Mouse (Mus musculus): Measurements from ENCODE around the gene Necab3. TPM values are rescaled to one million over a fixed set of nuclear protein-coding genes. Genes with fewer than 3 reads are reported as not detected.

The Necab3 gene
- polyA plus RNA-seq, 1 experiment from 2014 or later = 0.10 TPM

DNA sequence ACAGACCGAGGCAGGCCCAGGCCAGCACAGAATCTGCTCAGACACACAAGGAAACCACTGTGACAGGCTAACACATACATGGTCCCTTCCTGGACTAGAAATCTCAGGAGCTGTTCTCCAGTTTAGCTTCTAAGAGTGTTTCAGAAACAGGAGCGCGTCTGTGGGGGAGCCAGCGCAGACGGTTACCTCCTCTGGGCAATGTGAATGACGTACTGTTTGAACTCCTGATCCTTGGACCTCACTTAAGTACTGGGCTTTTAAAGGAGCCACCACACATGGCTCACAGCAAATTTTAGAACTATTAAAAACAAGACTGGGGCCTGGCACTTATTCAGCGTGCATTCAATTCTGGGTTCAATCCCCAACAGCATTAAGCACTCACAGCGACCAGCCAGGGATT lies 8.0 kb upstream of the Necab3 start:
- WGBS (ENCODE audit: missing documents) = 92% methylated on average over 8 of the region's 8 CpGs
- Histone ChIP-seq H3K79me2 (ENCODE audit: inconsistent target) (peaks cover 41% of the 10 kb centered on the region), H3K4me3 (ENCODE audit: inconsistent target) (no peak overlapping the region), H3K27ac (no peak overlapping the region), H3K36me3 (ENCODE audit: inconsistent target) (peaks cover 16% of the 10 kb centered on the region)

- Histone ChIP-seq H3K4me3 (ENCODE audit: inconsistent target) (no peak overlapping the region), H3K27ac (no peak overlapping the region), H3K36me3 (ENCODE audit: inconsistent target) (peaks cover 24% of the 10 kb centered on the region), H3K79me2 (ENCODE audit: inconsistent target) (peaks cover 41% of the 10 kb centered on the region)
- WGBS (ENCODE audit: missing documents) = 95% methylated on average over 3 of the region's 3 CpGs
Observed at GRCm38 (mm10) chr2:154565562-154565961, 6.9 kb upstream of the Necab3 start.

- H3K36me3 ChIP-seq (ENCODE audit: inconsistent target) = peaks cover 26% of the 10 kb centered on the region
- H3K27ac ChIP-seq = no peak overlapping the region
- H3K4me3 ChIP-seq (ENCODE audit: inconsistent target) = no peak overlapping the region
- H3K79me2 ChIP-seq (ENCODE audit: inconsistent target) = peaks cover 39% of the 10 kb centered on the region
- 96% methylated on average over 22 of the region's 22 CpGs for WGBS (ENCODE audit: missing documents)
Observed at GRCm38 (mm10) chr2:154563612-154564170, 5.0 kb upstream of the Necab3 start.

GRCm38 (mm10) chr2:154557184-154557832 lies 1.4 kb downstream of the Necab3 start:
- H3K4me3 ChIP-seq (ENCODE audit: inconsistent target) = no peak overlapping the region
- WGBS (ENCODE audit: missing documents) = 79% methylated on average over 5 of the region's 5 CpGs
- no peak overlapping the region for H3K27ac ChIP-seq
- peaks cover 14% of the 10 kb centered on the region for H3K36me3 ChIP-seq (ENCODE audit: inconsistent target)
- no peaks in the 10 kb centered on the region for H3K79me2 ChIP-seq (ENCODE audit: inconsistent target)

DNA sequence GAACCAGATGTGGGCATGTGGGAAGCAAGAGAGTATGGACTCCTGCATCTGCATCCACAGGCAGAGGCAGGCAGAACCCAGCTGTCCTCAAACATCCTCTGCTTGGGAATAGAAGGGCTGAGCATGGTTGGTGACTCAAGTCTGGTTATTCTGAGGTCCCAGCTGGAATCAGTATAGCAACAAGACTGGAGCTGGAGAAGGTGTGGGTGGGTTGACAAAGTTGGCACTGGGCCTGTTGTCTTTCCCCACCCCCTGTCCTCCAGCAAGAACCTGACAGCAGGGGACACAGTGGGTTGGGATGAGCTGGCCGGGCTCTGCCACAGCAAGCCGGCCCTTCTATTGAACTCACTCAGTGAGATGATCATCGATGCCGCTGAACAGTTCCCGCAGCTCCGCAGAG lies 3.5 kb downstream of the Necab3 start:
- Histone ChIP-seq H3K79me2 (ENCODE audit: inconsistent target) (no peaks in the 10 kb centered on the region), H3K4me3 (ENCODE audit: inconsistent target) (no peak overlapping the region), H3K27ac (no peak overlapping the region), H3K36me3 (ENCODE audit: inconsistent target) (no peaks in the 10 kb centered on the region)
- 96% methylated on average over 6 of the region's 6 CpGs for WGBS (ENCODE audit: missing documents)

- 24% methylated on average over 26 of the region's 27 CpGs for WGBS (ENCODE audit: missing documents)
- Histone ChIP-seq H3K36me3 (ENCODE audit: inconsistent target) (no peaks in the 10 kb centered on the region), H3K79me2 (ENCODE audit: inconsistent target) (no peaks in the 10 kb centered on the region), H3K4me3 (ENCODE audit: inconsistent target) (no peak overlapping the region), H3K27ac (no peak overlapping the region)
Observed at GRCm38 (mm10) chr2:154552424-154552907, 6.2 kb downstream of the Necab3 start.

- no peak overlapping the region for H3K27ac ChIP-seq
- no peaks in the 10 kb centered on the region for H3K79me2 ChIP-seq (ENCODE audit: inconsistent target)
- no peak overlapping the region for H3K4me3 ChIP-seq (ENCODE audit: inconsistent target)
- no peaks in the 10 kb centered on the region for H3K36me3 ChIP-seq (ENCODE audit: inconsistent target)
- 66% methylated on average over 21 of the region's 21 CpGs for WGBS (ENCODE audit: missing documents)
Observed at GRCm38 (mm10) chr2:154551927-154552326, 6.8 kb downstream of the Necab3 start.

- WGBS (ENCODE audit: missing documents) = 90% methylated on average over 4 of the region's 4 CpGs
- Histone ChIP-seq H3K36me3 (ENCODE audit: inconsistent target) (no peaks in the 10 kb centered on the region), H3K79me2 (ENCODE audit: inconsistent target) (no peaks in the 10 kb centered on the region), H3K4me3 (ENCODE audit: inconsistent target) (no peak within 1 kb of the TSS), H3K27ac (no peak within 1 kb of the TSS)
Observed at GRCm38 (mm10) chr2:154551476-154551875, 7.2 kb downstream of the Necab3 start, which contains the start of gene Actl10. Actl10 (plus strand) TSS chr2:154551776.

- no peaks in the 10 kb centered on the region for H3K36me3 ChIP-seq (ENCODE audit: inconsistent target)
- WGBS (ENCODE audit: missing documents) = 74% methylated on average over 2 of the region's 2 CpGs
- H3K4me3 ChIP-seq (ENCODE audit: inconsistent target) = no peak overlapping the region
- H3K79me2 ChIP-seq (ENCODE audit: inconsistent target) = no peaks in the 10 kb centered on the region
- H3K27ac ChIP-seq = no peak overlapping the region
Observed at GRCm38 (mm10) chr2:154550937-154551336, 7.8 kb downstream of the Necab3 start.

DNA sequence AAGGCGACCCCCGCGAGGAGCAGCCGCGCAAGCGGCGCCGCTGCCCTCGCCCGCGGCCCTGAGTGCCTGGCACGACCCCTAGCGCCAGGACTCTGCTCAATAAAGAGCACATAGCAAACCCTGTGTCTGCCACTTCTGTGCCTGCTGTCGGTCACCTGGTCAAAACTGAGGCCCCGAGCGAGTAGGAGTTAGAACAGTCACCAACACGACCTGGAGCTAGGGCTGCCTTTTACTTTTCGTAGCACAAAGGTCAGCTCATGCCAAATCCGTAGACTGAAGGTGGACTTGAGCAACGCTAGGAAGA lies 8.9 kb downstream of the Necab3 start:
- no peaks in the 10 kb centered on the region for H3K36me3 ChIP-seq (ENCODE audit: inconsistent target)
- no peak overlapping the region for H3K4me3 ChIP-seq (ENCODE audit: inconsistent target)
- H3K27ac ChIP-seq = no peak overlapping the region
- H3K79me2 ChIP-seq (ENCODE audit: inconsistent target) = no peaks in the 10 kb centered on the region
- 23% methylated on average over 20 of the region's 20 CpGs for WGBS (ENCODE audit: missing documents)

DNA sequence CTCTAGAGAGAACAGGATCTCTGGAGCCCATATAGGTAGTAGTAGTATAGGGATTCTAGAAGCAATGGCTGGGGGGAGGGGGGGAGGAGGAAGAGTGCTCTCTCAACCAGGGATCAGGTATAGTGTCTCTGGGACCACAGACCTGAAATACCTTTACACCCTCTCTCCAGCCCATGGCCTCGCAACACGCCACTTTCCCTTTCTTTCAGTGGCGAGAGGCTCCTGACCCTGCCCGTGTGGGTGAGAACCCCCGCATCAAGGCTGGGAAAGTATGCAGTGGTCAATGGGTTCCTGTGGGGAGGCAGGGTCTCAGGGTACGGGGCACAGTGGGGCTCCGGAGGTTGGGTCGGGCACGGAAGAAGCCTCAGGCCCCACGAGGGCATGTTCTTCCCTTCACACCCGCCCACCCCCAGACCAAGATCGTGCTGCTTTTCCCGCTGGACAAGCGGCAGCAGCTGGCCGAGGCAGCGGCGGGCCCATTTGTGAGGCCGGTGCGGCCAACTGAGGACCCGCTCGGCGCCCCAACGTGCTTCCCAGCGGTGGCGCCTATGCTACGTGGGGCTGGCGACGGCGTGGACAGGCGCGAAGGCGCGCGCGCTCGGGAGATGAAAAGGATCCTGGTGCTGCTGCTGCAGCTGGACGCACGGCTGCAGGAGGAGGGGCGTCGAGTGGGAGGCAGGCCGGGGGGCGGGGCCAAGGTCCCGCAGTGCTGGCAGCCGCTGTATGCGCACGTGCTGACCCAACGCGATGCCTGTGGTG lies 9.4 kb downstream of the Necab3 start:
- 11% methylated on average over 47 of the region's 48 CpGs for WGBS (ENCODE audit: missing documents)

GRCm38 (mm10) chr2:154548688-154549087 lies 10.0 kb downstream of the Necab3 start:
- no peaks in the 10 kb centered on the region for H3K79me2 ChIP-seq (ENCODE audit: inconsistent target)
- peak overlapping the region; percentile 30 for H3K4me3 ChIP-seq (ENCODE audit: inconsistent target)
- H3K36me3 ChIP-seq (ENCODE audit: inconsistent target) = no peaks in the 10 kb centered on the region
- WGBS (ENCODE audit: missing documents) = 82% methylated on average over 3 of the region's 3 CpGs
- 0 out of 2 replicates have a peak overlapping the region, but pooled peaks have one; percentile 28 for H3K27ac ChIP-seq

More for the DNA sequence above, 9.4 kb downstream of the Necab3 start:
- Histone ChIP-seq H3K4me3 (ENCODE audit: inconsistent target) (peak overlapping the region; percentile 30), H3K27ac (peak overlapping the region; percentile 28; the same call in 1 of the 2 replicates), H3K79me2 (ENCODE audit: inconsistent target) (no peaks in the 10 kb centered on the region), H3K36me3 (ENCODE audit: inconsistent target) (no peaks in the 10 kb centered on the region)

GRCm38 (mm10) chr2:154546711-154547110 lies 12.0 kb downstream of the Necab3 start, which contains the start of gene 1700003F12Rik:
1700003F12Rik (plus strand) TSS chr2:154547085.
- no peak within 1 kb of the TSS for H3K27ac ChIP-seq
- no peaks in the 10 kb centered on the region for H3K79me2 ChIP-seq (ENCODE audit: inconsistent target)
- no peak within 1 kb of the TSS for H3K4me3 ChIP-seq (ENCODE audit: inconsistent target)
- WGBS (ENCODE audit: missing documents) = 99% methylated on average over 9 of the region's 10 CpGs
- H3K36me3 ChIP-seq (ENCODE audit: inconsistent target) = no peaks in the 10 kb centered on the region

GRCm38 (mm10) chr2:154543567-154544347 lies 14.9 kb downstream of the Necab3 start:
- Histone ChIP-seq H3K27ac (no peak overlapping the region), H3K4me3 (ENCODE audit: inconsistent target) (no peak overlapping the region), H3K36me3 (ENCODE audit: inconsistent target) (no peaks in the 10 kb centered on the region), H3K79me2 (ENCODE audit: inconsistent target) (no peaks in the 10 kb centered on the region)
- 93% methylated on average over 9 of the region's 9 CpGs for WGBS (ENCODE audit: missing documents)
